Mouse (Mus musculus) erythroblast, embryonic 14.5 days (primary cell): Measurements from ENCODE around the gene Zfp106.
"Not testable (repeated sequence)": the region's sequence is repeated elsewhere in the genome, so short reads cannot be mapped to it uniquely, and the experiment has no call there.

Experiments used
- GATA1 ChIP-seq: IDR thresholded peaks from 2 replicates; pipeline ENCODE4 v1.6.1; 2012; ENCODE audit warnings: low read length, inconsistent platforms, mixed read lengths
- TAL1 ChIP-seq: IDR thresholded peaks from 3 replicates; pipeline ENCODE4 v1.6.1; 2012; ENCODE audit warnings: low read length, inconsistent platforms, mixed read lengths

- not testable (repeated sequence) for TF ChIP-seq GATA1, TAL1
These were observed 1.0 kb upstream of the Zfp106 start for GRCm38 (mm10) chr2:120564548-120565188.
